In genomic region chr6:28935736-28936135, GRCm38 (mm10) we compare ENCODE assay signal across 30 mouse cellular contexts.
"Had no signal": no experiment of that assay in that cellular context is flagged by ENCODE, and none has a peak within 500 bp of the region (broad histone marks: within the 10 kb centered on the region; RNA-seq: fewer than 3 reads in every experiment).

No protein-coding gene starts in this region.

- H3K4me2 ChIP-seq: limb, embryonic 12.5 days; limb, embryonic 13.5 days; limb, embryonic 15.5 days; liver, embryonic 11.5 days; liver, embryonic 12.5 days; liver, embryonic 13.5 days; liver, embryonic 15.5 days; lung, embryonic 14.5 days; lung, embryonic 15.5 days; midbrain, embryonic 12.5 days; midbrain, embryonic 13.5 days; midbrain, embryonic 15.5 days; neural tube, embryonic 12.5 days had no signal

- H3K36me3 ChIP-seq: limb, embryonic 10.5 days; limb, embryonic 12.5 days; limb, embryonic 13.5 days; limb, embryonic 15.5 days; liver, embryonic 12.5 days; liver, embryonic 13.5 days; liver, embryonic 15.5 days; lung, embryonic 15.5 days; midbrain, embryonic 10.5 days; midbrain, embryonic 12.5 days; midbrain, embryonic 13.5 days; midbrain, embryonic 15.5 days; neural tube, embryonic 12.5 days had no signal

- H3K4me1 ChIP-seq: liver, embryonic 12.5 days; liver, embryonic 13.5 days; liver, embryonic 15.5 days had no signal

- H3K4me3 ChIP-seq: limb, embryonic 10.5 days; limb, embryonic 12.5 days; limb, embryonic 13.5 days; limb, embryonic 15.5 days; liver, embryonic 12.5 days; liver, embryonic 13.5 days; liver, embryonic 15.5 days; lung, embryonic 15.5 days; megakaryocyte, embryonic 14.5 days; midbrain, embryonic 10.5 days; midbrain, embryonic 12.5 days; midbrain, embryonic 13.5 days; midbrain, embryonic 15.5 days; myocyte; neural tube, embryonic 12.5 days had no signal

- ATAC-seq: liver, embryonic 12.5 days; liver, postnatal 0 days; lung, postnatal 0 days; midbrain, embryonic 13.5 days; midbrain, embryonic 15.5 days; midbrain, embryonic 16.5 days had no signal

- DNase-seq: left cerebral cortex, postnatal 4 days; liver; liver, embryonic 13.5 days; liver, postnatal 0 days; lung, adult 18-20 months; lung, adult 2 months; lung, embryonic 14.5 days; lung, postnatal 10 days; lung, postnatal 14 days; lung, postnatal 36 days; lung, postnatal 4 days had no signal

- H3K9me3 ChIP-seq: limb, embryonic 10.5 days; limb, embryonic 12.5 days; limb, embryonic 13.5 days; limb, embryonic 15.5 days; liver, embryonic 12.5 days; liver, embryonic 13.5 days; liver, embryonic 15.5 days; lung, embryonic 15.5 days; megakaryocyte, embryonic 14.5 days; midbrain, embryonic 10.5 days; midbrain, embryonic 12.5 days; midbrain, embryonic 13.5 days; midbrain, embryonic 15.5 days; neural tube, embryonic 12.5 days had no signal

- H3K9ac ChIP-seq: limb, embryonic 12.5 days; limb, embryonic 13.5 days; limb, embryonic 15.5 days; liver, embryonic 12.5 days; liver, embryonic 13.5 days; liver, embryonic 14.5 days; liver, embryonic 15.5 days; liver, postnatal 0 days; lung, embryonic 14.5 days; lung, embryonic 15.5 days; midbrain, embryonic 12.5 days; midbrain, embryonic 13.5 days; midbrain, embryonic 15.5 days; neural tube, embryonic 12.5 days had no signal

- H3K27ac ChIP-seq: limb, embryonic 10.5 days; limb, embryonic 12.5 days; limb, embryonic 13.5 days; limb, embryonic 15.5 days; liver, embryonic 12.5 days; liver, embryonic 13.5 days; liver, embryonic 14.5 days; liver, embryonic 15.5 days; lung, embryonic 15.5 days; macrophage; midbrain, embryonic 10.5 days; midbrain, embryonic 12.5 days; midbrain, embryonic 13.5 days; midbrain, embryonic 15.5 days; neural tube, embryonic 12.5 days had no signal

- H3K27me3 ChIP-seq: limb, embryonic 12.5 days; limb, embryonic 13.5 days; limb, embryonic 15.5 days; lung, embryonic 15.5 days; midbrain, embryonic 12.5 days; midbrain, embryonic 13.5 days; midbrain, embryonic 15.5 days; neural tube, embryonic 12.5 days had no signal
